Mouse (Mus musculus): ENCODE data around the gene Arid4a.

GRCm38 (mm10) chr12:71009769-71010168 lies 6.0 kb upstream of the Arid4a start:
- TF ChIP-seq CTCF (conservative IDR thresholded peaks at IDR 0.05; ENCODE audit: low read length): no peak
- TF ChIP-seq POU5F1 (IDR thresholded peaks at IDR 0.05; ENCODE audit: borderline replicate concordance, low read length): no peak

All from E14TG2a.4 (cell line).